Mouse (Mus musculus): ENCODE measurements around the gene Epdr1. TPM values are rescaled to one million over a fixed set of nuclear protein-coding genes. Genes with fewer than 3 reads are reported as not detected.

Gene Epdr1
- total and polyA plus RNA-seq, 3 experiments, result 0.81 TPM; not detected in 2

GRCm38 (mm10) chr13:19614311-19614710 is 5.4 kb downstream of the Epdr1 start:
- Histone ChIP-seq H3K9ac (ENCODE audit: insufficient read depth, low read depth) (no peak overlapping the region), H3K27ac (ENCODE audit: insufficient read depth, low read depth) (no peak overlapping the region), H3K9me3 (replicated peaks; ENCODE audit: low read length) (no peaks in the 10 kb centered on the region), H3K36me3 (replicated peaks in 1 of 2; ENCODE audit: control insufficient read depth in 1 of 2, insufficient read depth in 1 of 2, low read length in 1 of 2) (no peaks in the 10 kb centered on the region), H3K27me3 (replicated peaks) (no peaks in the 10 kb centered on the region), H3K4me1 (ENCODE audit: control insufficient read depth in 1 of 2, insufficient read depth in 2 of 2) (no peaks in the 10 kb centered on the region), H3K4me3 (replicated peaks in 1 of 3; ENCODE audit: low read depth in 2 of 3, low read length in 2 of 3, poor library complexity in 1 of 3) (no peak overlapping the region), H3K4me2 (ENCODE audit: insufficient read depth, low read depth, poor library complexity, severe bottlenecking) (no peak overlapping the region), H3K79me2 (replicated peaks; ENCODE audit: control insufficient read depth, extremely low read depth, insufficient read depth, poor library complexity, severe bottlenecking) (no peaks in the 10 kb centered on the region)
- in situ Hi-C loops (cut with MboI; ENCODE audit: low pct_ligation_motif_present, low pct_unique_long_range_greater_than_20kb, low sequenced_read_pairs), result no loop called here
- TF ChIP-seq CHD2 (IDR thresholded peaks at IDR 0.05; ENCODE audit: low read length) (no peak), GABPA (IDR thresholded peaks at IDR 0.05; ENCODE audit: insufficient replicate concordance, low read depth, low read length) (no peak), IRF4 (IDR thresholded peaks at IDR 0.05; ENCODE audit: low read depth, low read length) (no peak), HCFC1 (IDR thresholded peaks at IDR 0.05; ENCODE audit: low read depth, low read length) (no peak), EP300 (IDR thresholded peaks at IDR 0.05; ENCODE audit: low read length) (no peak), MAFK (IDR thresholded peaks at IDR 0.05; ENCODE audit: insufficient replicate concordance, low read length) (peak; percentile 72), CHD1 (IDR thresholded peaks at IDR 0.05; ENCODE audit: low read depth, low read length) (no peak), MAX (IDR thresholded peaks at IDR 0.05; ENCODE audit: low read length) (no peak)
- DNase-seq (ENCODE audit: extremely low read depth), result no peak
- dilution Hi-C loops (cut with MboI; ENCODE audit: extremely low pct_ligation_motif_present, extremely low pct_unique_long_range_greater_than_20kb, low sequenced_read_pairs), result no loop called here

- dilution Hi-C loops (cut with MboI; ENCODE audit: extremely low pct_ligation_motif_present, extremely low pct_unique_long_range_greater_than_20kb, low sequenced_read_pairs) (no loop called here), in situ Hi-C loops (cut with MboI; ENCODE audit: low pct_ligation_motif_present, low pct_unique_long_range_greater_than_20kb, low sequenced_read_pairs) (no loop called here)
- Histone ChIP-seq H3K36me3 (replicated peaks in 1 of 2; ENCODE audit: control insufficient read depth in 1 of 2, insufficient read depth in 1 of 2, low read length in 1 of 2) (no peaks in the 10 kb centered on the region), H3K9ac (ENCODE audit: insufficient read depth, low read depth) (no peak overlapping the region), H3K79me2 (replicated peaks; ENCODE audit: control insufficient read depth, extremely low read depth, insufficient read depth, poor library complexity, severe bottlenecking) (no peaks in the 10 kb centered on the region), H3K4me3 (replicated peaks in 1 of 3; ENCODE audit: low read depth in 2 of 3, low read length in 2 of 3, poor library complexity in 1 of 3) (no peak overlapping the region), H3K4me1 (ENCODE audit: control insufficient read depth in 1 of 2, insufficient read depth in 2 of 2) (no peaks in the 10 kb centered on the region), H3K27ac (ENCODE audit: insufficient read depth, low read depth) (no peak overlapping the region), H3K9me3 (replicated peaks; ENCODE audit: low read length) (no peaks in the 10 kb centered on the region), H3K4me2 (ENCODE audit: insufficient read depth, low read depth, poor library complexity, severe bottlenecking) (no peak overlapping the region), H3K27me3 (replicated peaks) (no peaks in the 10 kb centered on the region)
- TF ChIP-seq POLR2AphosphoS2 (IDR thresholded peaks at IDR 0.05; ENCODE audit: low read depth, low read length) (no peak), ZKSCAN1 (IDR thresholded peaks at IDR 0.05; ENCODE audit: borderline replicate concordance, low read depth, low read length) (no peak), TCF12 (IDR thresholded peaks at IDR 0.05; ENCODE audit: low read depth, low read length) (no peak), UBTF (IDR thresholded peaks at IDR 0.05; ENCODE audit: low read depth, low read length) (no peak), KAT2A (IDR thresholded peaks at IDR 0.05; ENCODE audit: insufficient replicate concordance, low read length) (no peak), ZMIZ1 (IDR thresholded peaks at IDR 0.05; ENCODE audit: low read depth, low read length) (no peak), MAZ (IDR thresholded peaks at IDR 0.05; ENCODE audit: low read depth, low read length) (no peak), E2F4 (IDR thresholded peaks at IDR 0.05; ENCODE audit: insufficient replicate concordance, low read depth, low read length) (no peak), JUND (conservative IDR thresholded peaks at IDR 0.05; ENCODE audit: low read depth, low read length) (no peak), EP300 (IDR thresholded peaks at IDR 0.05; ENCODE audit: low read length) (no peak), PAX5 (IDR thresholded peaks at IDR 0.05; ENCODE audit: low read length) (no peak)
- DNase-seq (ENCODE audit: extremely low read depth), result no peak
Measured at GRCm38 (mm10) chr13:19613426-19613825, 6.3 kb downstream of the Epdr1 start.
